Mouse (Mus musculus): ENCODE measurements at regions not wholly inside any gene's neighbourhood (a gene's known extent, or its start where the extent isn't known, plus 50 kb on each side); places are given as distances from the start of the nearest gene placed in this dataset.

GRCm38 (mm10) chr16:76183556-76183955, 161.5 kb upstream of the Samsn1 start:
- no peak for DNase-seq (ENCODE audit: low spot score)

- DNase-seq (ENCODE audit: low spot score): no peak
Observed at GRCm38 (mm10) chr16:76183105-76183504, 161.0 kb upstream of the Samsn1 start.

GRCm38 (mm10) chr16:76181596-76181995, 159.5 kb upstream of the Samsn1 start:
- no peak for DNase-seq (ENCODE audit: low spot score)

GRCm38 (mm10) chr16:76167651-76168050, 145.6 kb upstream of the Samsn1 start:
- DNase-seq (ENCODE audit: low spot score): no peak

GRCm38 (mm10) chr16:76160879-76161278, 138.8 kb upstream of the Samsn1 start:
- DNase-seq (ENCODE audit: low spot score): no peak

GRCm38 (mm10) chr16:76158585-76158984, 136.5 kb upstream of the Samsn1 start:
- DNase-seq (ENCODE audit: low spot score): no peak

GRCm38 (mm10) chr16:76153766-76154525, 131.9 kb upstream of the Samsn1 start:
- no peak for DNase-seq (ENCODE audit: low spot score)

GRCm38 (mm10) chr16:76149581-76149980, 127.5 kb upstream of the Samsn1 start:
- no peak for DNase-seq (ENCODE audit: low spot score)

- DNase-seq (ENCODE audit: low spot score): no peak
Observed at GRCm38 (mm10) chr16:76133892-76134291, 111.8 kb upstream of the Samsn1 start.

- no peak for DNase-seq (ENCODE audit: low spot score)
Observed at GRCm38 (mm10) chr16:76130486-76130885, 108.4 kb upstream of the Samsn1 start.

GRCm38 (mm10) chr16:76129982-76130381, 107.9 kb upstream of the Samsn1 start:
- DNase-seq (ENCODE audit: low spot score): peak; percentile 52

- DNase-seq (ENCODE audit: low spot score): no peak
Observed at GRCm38 (mm10) chr16:76123021-76123384, 100.9 kb upstream of the Samsn1 start.

GRCm38 (mm10) chr16:76122172-76123020, 100.3 kb upstream of the Samsn1 start:
- no peak for DNase-seq (ENCODE audit: low spot score)

- DNase-seq (ENCODE audit: low spot score): no peak
Observed at GRCm38 (mm10) chr16:76120712-76121111, 98.6 kb upstream of the Samsn1 start.

- no peak for DNase-seq (ENCODE audit: low spot score)
Observed at GRCm38 (mm10) chr16:76110383-76110782, 88.3 kb upstream of the Samsn1 start.

GRCm38 (mm10) chr16:76108464-76108863, 86.4 kb upstream of the Samsn1 start:
- no peak for DNase-seq (ENCODE audit: low spot score)

GRCm38 (mm10) chr16:76104673-76105072, 82.6 kb upstream of the Samsn1 start:
- DNase-seq (ENCODE audit: low spot score): no peak

- no peak for DNase-seq (ENCODE audit: low spot score)
Observed at GRCm38 (mm10) chr16:76101773-76102172, 79.7 kb upstream of the Samsn1 start.

- DNase-seq (ENCODE audit: low spot score): no peak
Observed at GRCm38 (mm10) chr16:76097808-76098207, 75.7 kb upstream of the Samsn1 start.

- no peak for DNase-seq (ENCODE audit: low spot score)
Observed at GRCm38 (mm10) chr16:76096363-76096762, 74.3 kb upstream of the Samsn1 start.

GRCm38 (mm10) chr16:76085363-76085762, 63.3 kb upstream of the Samsn1 start:
- no peak for DNase-seq (ENCODE audit: low spot score)

GRCm38 (mm10) chr16:76082465-76082864, 60.4 kb upstream of the Samsn1 start:
- no peak for DNase-seq (ENCODE audit: low spot score)

- DNase-seq (ENCODE audit: low spot score): no peak
Observed at GRCm38 (mm10) chr16:76079761-76080502, 57.9 kb upstream of the Samsn1 start.
